Mouse (Mus musculus) heart, adult 2 months (tissue): ENCODE results near the gene Cbx6. TPM values are rescaled to one million over a fixed set of nuclear protein-coding genes. Genes with fewer than 3 reads are reported as not detected.

Source experiments
- DNase-seq, 2 experiments: peaks; one replicate each; pipeline ENCODE4 v3.0.0; 2021
- H3K27ac ChIP-seq: fragments of 200-600 bp; 2 replicates; pipeline ENCODE4 v1.8.1; 2022
- H3K27me3 ChIP-seq: fragments of 200-500 bp; 2 replicates; pipeline ENCODE4 v1.6.1; 2012; ENCODE audit warnings: mild to moderate bottlenecking, low read length, inconsistent platforms, mixed read lengths; ENCODE audit not compliant: control insufficient read depth, insufficient read depth
- H3K36me3 ChIP-seq: fragments of 200-500 bp; 2 replicates; pipeline ENCODE4 v1.6.1; 2012; ENCODE audit warnings: low read length, inconsistent platforms; ENCODE audit not compliant: control insufficient read depth, insufficient read depth
- H3K4me1 ChIP-seq: fragments of 200-500 bp; 2 replicates; pipeline ENCODE4 v1.6.1; 2011; ENCODE audit warnings: low read length; ENCODE audit not compliant: control insufficient read depth, insufficient read depth
- H3K4me3 ChIP-seq: fragments of 200-600 bp; 2 replicates; pipeline ENCODE4 v1.8.1; 2022
- H3K79me2 ChIP-seq: fragments of 200-500 bp; replicated peaks from 2 replicates; pipeline ENCODE4 v1.6.1; 2012; ENCODE audit warnings: mild to moderate bottlenecking, inconsistent platforms, low read length, moderate library complexity, mixed read lengths; ENCODE audit not compliant: control insufficient read depth, insufficient read depth
- H3K9ac ChIP-seq: fragments of 200-500 bp; 2 replicates; pipeline ENCODE4 v1.6.1; 2012; ENCODE audit warnings: low read depth, mild to moderate bottlenecking, control low read depth, inconsistent platforms, low read length, mixed read lengths
- CTCF ChIP-seq: fragments of 200-600 bp; IDR thresholded peaks from 2 replicates; pipeline ENCODE4 v1.8.1; 2022; ENCODE audit warnings: antibody characterized with exemption, mild to moderate bottlenecking, moderate library complexity
- EP300 ChIP-seq: fragments of 200-500 bp; IDR thresholded peaks from 2 replicates; pipeline ENCODE4 v1.6.1; 2011; ENCODE audit warnings: low read depth, low read length, control low read depth; ENCODE audit not compliant: insufficient read depth
- POLR2A ChIP-seq: fragments of 200-500 bp; IDR thresholded peaks from 2 replicates; pipeline ENCODE4 v1.6.1; 2011; ENCODE audit warnings: mild to moderate bottlenecking, low read depth, low read length, control low read depth; ENCODE audit not compliant: insufficient read depth
- WGBS: fragments of 180-500 bp; shearing (Covaris S2); methylation state at CpG from one replicate; pipeline ENCODE4 v1.1.7; 2018; 5-methylcytosine and 5-hydroxymethylcytosine counted together
- intact Hi-C: fragments of 180-260 bp; cut with DNase I; formaldehyde crosslinking; loops from one replicate; pipeline ENCODE4 v1.15.1; 2025
- polyA plus RNA-seq: library from polyadenylated mRNA; depleted of rRNA; stranded (reverse); fragments of >200 nt; gene quantifications from 2 replicates; pipeline ENCODE4 v1.2.3, GENCODE M21; 2012
- total RNA-seq, 2 experiments: library from RNA; stranded (reverse); gene quantifications; 2 replicates each; pipeline ENCODE4 v1.2.3; 2021

Gene Cbx6
- total and polyA plus RNA-seq, 3 experiments = 21.1 to 22.9 (median 21.3) TPM

DNA sequence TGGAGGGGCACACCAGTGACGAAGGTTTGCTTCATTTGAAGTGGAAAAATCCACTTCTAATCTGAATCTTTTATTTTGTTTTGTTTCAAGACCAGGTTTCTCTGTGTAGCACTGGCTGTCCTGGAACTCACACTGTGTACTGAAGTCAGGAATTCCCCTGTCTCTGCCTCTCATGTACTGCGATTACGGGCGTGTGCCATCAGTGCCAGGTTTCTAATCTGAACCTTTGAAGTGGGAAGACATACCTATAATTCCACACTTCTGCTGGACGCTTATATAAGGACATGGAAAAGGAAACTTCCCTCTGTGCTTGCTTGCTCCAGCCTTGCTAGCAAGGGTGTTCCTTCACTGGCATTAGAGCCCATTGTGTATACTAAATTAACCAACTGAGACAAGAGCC lies 24.5 kb upstream of the Cbx6 start:
- H3K9ac ChIP-seq = no peak overlapping the region
- 59% methylated on average over 5 of the region's 5 CpGs for WGBS
- no peaks in the 10 kb centered on the region for H3K79me2 ChIP-seq
- intact Hi-C loops = no loop called here
- no peak overlapping the region for H3K27ac ChIP-seq
- no peak for DNase-seq
- H3K27me3 ChIP-seq = no peaks in the 10 kb centered on the region
- no peaks in the 10 kb centered on the region for H3K4me1 ChIP-seq
- no peak overlapping the region for H3K4me3 ChIP-seq
- TF ChIP-seq POLR2A (no peak), CTCF (no peak), EP300 (no peak)
- no peaks in the 10 kb centered on the region for H3K36me3 ChIP-seq

DNA sequence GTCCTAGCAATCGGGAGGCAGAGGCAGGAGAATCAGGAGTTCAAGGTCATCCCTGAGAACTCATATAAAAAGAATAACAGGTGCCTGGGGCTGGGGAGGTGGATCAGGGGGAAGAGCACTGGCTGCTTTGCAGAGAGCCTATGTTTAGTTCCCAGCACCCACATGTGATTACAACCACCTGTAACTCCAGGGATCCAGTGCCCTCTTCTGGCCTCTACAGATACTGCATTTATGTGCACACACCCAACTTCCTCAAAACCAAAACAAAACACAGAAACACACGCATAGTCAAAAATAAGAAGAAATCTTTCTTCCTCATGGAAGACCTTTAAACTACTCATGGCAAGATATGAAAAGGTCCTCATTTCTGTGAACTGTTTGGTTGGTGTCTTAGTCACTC lies 15.7 kb upstream of the Cbx6 start:
- no peak for TF ChIP-seq CTCF
- TF ChIP-seq POLR2A = no peak
- no peak for TF ChIP-seq EP300
- Histone ChIP-seq H3K27ac (no peak overlapping the region), H3K27me3 (no peaks in the 10 kb centered on the region), H3K9ac (no peak overlapping the region), H3K36me3 (no peaks in the 10 kb centered on the region), H3K4me1 (peaks cover 4% of the 10 kb centered on the region; the same call in 1 of the 2 replicates), H3K79me2 (no peaks in the 10 kb centered on the region), H3K4me3 (no peak overlapping the region)
- intact Hi-C loops = no loop called here
- WGBS = 92% methylated on average over 2 of the region's 2 CpGs
- DNase-seq = no peak

- Histone ChIP-seq H3K36me3 (no peaks in the 10 kb centered on the region), H3K4me1 (peaks cover 4% of the 10 kb centered on the region; the same call in 1 of the 2 replicates), H3K27me3 (no peaks in the 10 kb centered on the region), H3K27ac (no peak overlapping the region), H3K4me3 (no peak overlapping the region), H3K9ac (no peak overlapping the region), H3K79me2 (no peaks in the 10 kb centered on the region)
- DNase-seq = peak; percentile 56 to 61
- intact Hi-C loops = no loop called here
- TF ChIP-seq CTCF = no peak
- TF ChIP-seq EP300 = no peak
- no peak for TF ChIP-seq POLR2A
- WGBS = 26% methylated on average over 5 of the region's 5 CpGs
These were observed 12.6 kb upstream of the Cbx6 start for GRCm38 (mm10) chr15:79847100-79847499.

DNA sequence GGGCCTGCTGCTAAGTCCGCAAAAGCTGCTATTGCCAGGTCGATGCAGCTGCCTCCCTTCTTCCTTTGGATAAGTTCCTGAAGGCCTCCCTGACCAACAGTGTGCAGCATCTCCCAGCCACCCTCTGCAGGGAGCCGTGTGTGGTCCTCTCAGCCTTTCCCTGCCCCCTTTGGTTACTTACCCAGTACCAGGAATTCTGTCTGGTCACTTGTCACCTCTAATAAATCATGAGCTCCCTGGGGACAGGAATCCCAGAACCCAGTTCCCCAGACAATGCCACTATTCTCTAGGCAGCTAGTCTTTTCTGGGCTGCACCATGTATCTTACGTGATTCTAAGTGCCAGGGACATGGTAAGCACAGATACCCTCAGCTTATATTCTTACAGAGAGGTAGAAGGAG lies 11.5 kb upstream of the Cbx6 start:
- no peak overlapping the region for H3K4me3 ChIP-seq
- no peak overlapping the region for H3K9ac ChIP-seq
- H3K27ac ChIP-seq = no peak overlapping the region
- TF ChIP-seq POLR2A (no peak), CTCF (no peak), EP300 (no peak)
- no peak for DNase-seq
- no peaks in the 10 kb centered on the region for H3K36me3 ChIP-seq
- H3K27me3 ChIP-seq = no peaks in the 10 kb centered on the region
- intact Hi-C loops = no loop called here
- peaks cover 4% of the 10 kb centered on the region; the same call in 1 of the 2 replicates for H3K4me1 ChIP-seq
- H3K79me2 ChIP-seq = no peaks in the 10 kb centered on the region
- 60% methylated on average over 4 of the region's 4 CpGs for WGBS

DNA sequence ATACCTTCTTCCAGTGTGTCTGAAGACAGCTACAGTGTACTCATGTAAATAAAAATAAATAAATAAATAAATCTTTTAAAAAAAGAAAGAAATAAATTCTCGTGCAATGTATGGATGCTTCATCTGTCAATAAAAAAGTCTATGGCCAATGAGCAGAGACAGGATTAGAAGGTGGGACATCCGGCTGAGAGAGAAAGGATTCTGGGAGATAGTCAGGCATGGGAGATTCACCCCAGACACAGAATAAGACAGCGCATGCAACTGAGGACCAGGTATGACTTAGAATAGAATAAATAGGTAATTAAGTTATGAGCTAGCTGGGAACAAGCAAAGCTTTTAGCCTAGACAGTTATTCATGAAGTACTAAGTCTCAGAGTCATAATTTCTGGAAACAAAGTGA lies 8.5 kb upstream of the Cbx6 start:
- no peak for DNase-seq
- intact Hi-C loops = no loop called here
- Histone ChIP-seq H3K4me1 (peaks cover 4% of the 10 kb centered on the region; the same call in 1 of the 2 replicates), H3K9ac (no peak overlapping the region), H3K27me3 (no peaks in the 10 kb centered on the region), H3K4me3 (no peak overlapping the region), H3K79me2 (no peaks in the 10 kb centered on the region), H3K27ac (no peak overlapping the region), H3K36me3 (no peaks in the 10 kb centered on the region)
- no peak for TF ChIP-seq POLR2A
- WGBS = 85% methylated on average over 3 of the region's 3 CpGs

DNA sequence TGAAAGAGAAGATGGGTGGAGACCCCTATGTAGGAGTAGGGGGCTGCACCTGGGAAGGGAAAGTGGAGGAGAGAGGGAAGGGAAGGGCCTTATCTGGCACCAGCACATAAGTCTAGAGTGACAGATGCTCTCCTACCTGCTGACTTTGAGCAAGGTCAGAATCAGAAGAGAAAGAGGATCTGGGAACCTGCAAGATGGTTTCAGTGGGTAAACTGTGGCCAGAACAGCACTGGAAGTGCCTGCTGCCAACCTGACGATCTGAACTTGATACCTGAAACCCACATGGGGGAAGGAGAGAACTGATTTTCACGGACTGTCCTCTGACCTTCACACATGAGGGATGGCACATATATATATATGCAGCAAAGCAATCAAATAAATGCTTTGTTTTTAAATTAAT lies 5.8 kb upstream of the Cbx6 start:
- Histone ChIP-seq H3K79me2 (no peaks in the 10 kb centered on the region), H3K4me3 (no peak overlapping the region), H3K27me3 (no peaks in the 10 kb centered on the region), H3K9ac (no peak overlapping the region), H3K4me1 (no peaks in the 10 kb centered on the region), H3K36me3 (no peaks in the 10 kb centered on the region), H3K27ac (no peak overlapping the region)
- 49% methylated on average over 2 of the region's 2 CpGs for WGBS
- TF ChIP-seq EP300 (no peak), POLR2A (no peak), CTCF (no peak)
- intact Hi-C loops = no loop called here
- DNase-seq = no peak

DNA sequence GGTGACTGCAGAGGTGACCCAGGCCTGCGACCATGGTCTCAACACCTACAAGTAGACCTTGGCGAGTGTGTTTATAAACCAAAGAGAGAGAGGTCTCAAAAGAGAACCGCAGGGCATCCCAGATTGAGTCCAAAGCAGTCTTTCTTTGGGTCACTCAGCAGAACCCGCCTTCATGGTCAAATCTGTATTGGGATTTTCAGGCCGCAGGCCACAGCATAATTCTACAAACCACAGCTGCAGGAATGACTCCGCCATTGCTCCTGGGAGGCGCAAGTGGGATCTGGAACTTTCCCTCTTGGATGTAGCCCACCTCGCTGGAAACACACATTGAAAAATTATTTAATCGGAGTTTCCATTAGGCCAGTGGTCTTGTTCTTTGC lies 383 bp upstream of the Cbx6 start:
- no peak for TF ChIP-seq POLR2A
- no peak for TF ChIP-seq EP300
- no peak for TF ChIP-seq CTCF
- no peak overlapping the region for H3K4me3 ChIP-seq
- H3K9ac ChIP-seq = no peak overlapping the region
- peaks cover 1% of the 10 kb centered on the region; the same call in 1 of the 2 replicates for H3K4me1 ChIP-seq
- 65% methylated on average over 9 of the region's 9 CpGs for WGBS
- H3K36me3 ChIP-seq = no peaks in the 10 kb centered on the region
- peak overlapping the region; percentile 19; the same call in 1 of the 2 replicates for H3K27ac ChIP-seq
- H3K79me2 ChIP-seq = no peaks in the 10 kb centered on the region
- intact Hi-C loops = loop anchor here (1.0 to 5.0 kb wide), 4 partner anchors 44 to 247 kb away; no protein-coding TSS in a partner anchor
- DNase-seq = no peak
- no peaks in the 10 kb centered on the region for H3K27me3 ChIP-seq
